Mouse (Mus musculus) CH12.LX (cell line): ENCODE data around the gene Gbp2b.

Experiments used
- CTCF ChIP-seq, 2 experiments: IDR thresholded peaks in 1 of 2; conservative IDR thresholded peaks in 1 of 2; 2 replicates each; pipeline ENCODE4 v1.5.1; 2011 to 2012; ENCODE audit warnings: low read depth in 2 of 2, low read length in 2 of 2, improper control_type of control experiment in 1 of 2, inconsistent platforms in 1 of 2, mild to moderate bottlenecking in 1 of 2, moderate library complexity in 1 of 2
- EP300 ChIP-seq: IDR thresholded peaks from 2 replicates; pipeline ENCODE4 v1.6.1; 2011; ENCODE audit warnings: low read length, improper control_type of control experiment
- ETS1 ChIP-seq: conservative IDR thresholded peaks from 2 replicates; pipeline ENCODE4 v1.6.1; 2012; ENCODE audit warnings: low read depth, mild to moderate bottlenecking, inconsistent platforms, low read length, improper control_type of control experiment, moderate library complexity
- NELFE ChIP-seq: IDR thresholded peaks from 2 replicates; pipeline ENCODE4 v1.6.1; 2011; ENCODE audit warnings: low read depth, low read length, improper control_type of control experiment
- POLR2A ChIP-seq: IDR thresholded peaks from 2 replicates; pipeline ENCODE4 v1.6.1; 2011; ENCODE audit warnings: low read depth, mild to moderate bottlenecking, improper control_type of control experiment, low read length
- SIN3A ChIP-seq: IDR thresholded peaks from 2 replicates; pipeline ENCODE4 v1.6.1; 2012; ENCODE audit warnings: low read length, improper control_type of control experiment, inconsistent platforms
- ZC3H11A ChIP-seq: IDR thresholded peaks from 2 replicates; pipeline ENCODE4 v1.6.1; 2012; ENCODE audit warnings: low read depth, mild to moderate bottlenecking, inconsistent platforms, low read length, improper control_type of control experiment

DNA sequence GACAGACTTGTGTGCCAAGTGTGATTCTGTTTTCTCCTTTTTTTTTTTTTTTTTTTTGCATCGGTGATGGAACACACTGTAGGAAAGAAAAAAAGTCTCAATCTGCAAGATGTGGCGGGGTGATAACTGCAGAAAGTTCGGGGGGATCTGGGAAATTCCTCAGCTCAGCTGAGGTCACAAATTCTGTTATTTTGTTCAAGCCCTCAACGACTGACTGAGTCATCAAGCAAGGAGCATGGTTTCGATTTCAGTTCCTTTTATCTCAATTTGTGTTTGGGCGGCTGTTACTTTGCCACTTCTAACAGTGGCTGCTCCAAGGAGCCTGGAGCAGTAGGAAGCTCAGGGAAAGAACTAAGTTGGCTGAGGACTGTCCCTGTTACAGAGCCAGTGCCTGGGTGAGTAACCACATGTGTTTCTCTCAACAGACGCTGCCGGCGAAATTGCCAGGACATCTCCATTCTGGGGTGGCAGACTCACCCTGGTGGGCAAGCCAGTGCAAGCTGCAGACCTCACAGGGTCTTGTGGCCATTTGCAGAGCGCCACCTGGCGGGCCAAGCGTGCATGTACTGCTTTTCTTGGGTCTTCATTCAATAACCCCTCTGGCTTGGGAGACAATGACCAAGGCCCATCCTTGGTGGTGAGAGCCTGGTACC, 34.2 kb upstream of the Gbp2b start:
- TF ChIP-seq POLR2A (peak; percentile 72), NELFE (peak; percentile 74), ETS1 (peak; percentile 99), SIN3A (peak; percentile 94), EP300 (peak; percentile 99), ZC3H11A (peak; percentile 89), CTCF (conservative IDR thresholded peaks at IDR 0.05 in 1 of 2, IDR thresholded peaks at IDR 0.05 in 1 of 2; ENCODE audit: low read depth in 2 of 2, low read length in 2 of 2) (peak; percentile 100)
